Mouse (Mus musculus) olfactory bulb, adult 2 months (tissue): ENCODE data around the gene Vps11. TPM values are rescaled to one million over a fixed set of nuclear protein-coding genes. Genes with fewer than 3 reads are reported as not detected.

Source experiments
- H3K27ac ChIP-seq: fragments of 200-500 bp; 2 replicates; pipeline ENCODE4 v1.5.1; 2012; ENCODE audit warnings: low read depth, low read length; ENCODE audit not compliant: insufficient read depth
- H3K4me1 ChIP-seq: fragments of 200-500 bp; 2 replicates; pipeline ENCODE4 v1.6.1; 2012; ENCODE audit warnings: low read length; ENCODE audit not compliant: control insufficient read depth, insufficient read depth
- H3K4me3 ChIP-seq: fragments of 200-500 bp; 2 replicates; pipeline ENCODE4 v1.5.1; 2012; ENCODE audit warnings: mild to moderate bottlenecking, low read depth, low read length, moderate library complexity; ENCODE audit not compliant: insufficient read depth
- CTCF ChIP-seq: fragments of 200-500 bp; IDR thresholded peaks from 2 replicates; pipeline ENCODE4 v1.5.1; 2012; ENCODE audit warnings: low read depth, mild to moderate bottlenecking, low read length, moderate library complexity; ENCODE audit not compliant: insufficient read depth
- POLR2A ChIP-seq: fragments of 200-500 bp; IDR thresholded peaks from 2 replicates; pipeline ENCODE4 v1.6.1; 2012; ENCODE audit warnings: mild to moderate bottlenecking, low read depth, low read length, moderate library complexity; ENCODE audit not compliant: insufficient read depth
- WGBS: fragments of 180-500 bp; shearing (Covaris S2); methylation state at CpG from one replicate; pipeline ENCODE4 v1.1.7; 2018; 5-methylcytosine and 5-hydroxymethylcytosine counted together
- polyA plus RNA-seq: library from polyadenylated mRNA; stranded (reverse); fragments of >200 nt; gene quantifications from 2 replicates; pipeline ENCODE4 v1.2.4, GENCODE M21; 2012; ENCODE audit warnings: low replicate concordance; ENCODE audit not compliant: missing spikeins, insufficient read depth, insufficient read length

The Vps11 gene
- polyA plus RNA-seq, 1 experiment = not detected

DNA sequence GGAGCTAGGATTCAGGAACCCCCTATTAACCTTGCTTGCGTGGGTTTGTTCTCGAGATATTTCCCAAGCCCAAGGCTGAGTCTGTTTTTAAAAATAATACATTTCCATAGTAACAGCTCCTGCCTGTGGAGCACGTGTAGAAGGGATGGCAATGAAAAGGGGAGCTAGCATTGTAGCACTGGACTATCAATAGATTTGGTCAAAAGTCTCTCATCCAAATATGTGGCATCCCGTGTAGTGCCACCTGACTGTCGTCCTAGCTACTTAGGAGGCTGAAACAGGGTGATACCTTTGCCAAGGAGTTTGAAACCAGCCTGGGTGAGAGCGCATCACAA lies 40.7 kb downstream of the Vps11 start:
- Histone ChIP-seq H3K4me3 (peak overlapping the region; percentile 37), H3K4me1 (peaks cover 19% of the 10 kb centered on the region), H3K27ac (peak overlapping the region; percentile 99)
- TF ChIP-seq POLR2A (no peak), CTCF (no peak)
- WGBS = 6% methylated on average over 6 of the region's 6 CpGs

DNA sequence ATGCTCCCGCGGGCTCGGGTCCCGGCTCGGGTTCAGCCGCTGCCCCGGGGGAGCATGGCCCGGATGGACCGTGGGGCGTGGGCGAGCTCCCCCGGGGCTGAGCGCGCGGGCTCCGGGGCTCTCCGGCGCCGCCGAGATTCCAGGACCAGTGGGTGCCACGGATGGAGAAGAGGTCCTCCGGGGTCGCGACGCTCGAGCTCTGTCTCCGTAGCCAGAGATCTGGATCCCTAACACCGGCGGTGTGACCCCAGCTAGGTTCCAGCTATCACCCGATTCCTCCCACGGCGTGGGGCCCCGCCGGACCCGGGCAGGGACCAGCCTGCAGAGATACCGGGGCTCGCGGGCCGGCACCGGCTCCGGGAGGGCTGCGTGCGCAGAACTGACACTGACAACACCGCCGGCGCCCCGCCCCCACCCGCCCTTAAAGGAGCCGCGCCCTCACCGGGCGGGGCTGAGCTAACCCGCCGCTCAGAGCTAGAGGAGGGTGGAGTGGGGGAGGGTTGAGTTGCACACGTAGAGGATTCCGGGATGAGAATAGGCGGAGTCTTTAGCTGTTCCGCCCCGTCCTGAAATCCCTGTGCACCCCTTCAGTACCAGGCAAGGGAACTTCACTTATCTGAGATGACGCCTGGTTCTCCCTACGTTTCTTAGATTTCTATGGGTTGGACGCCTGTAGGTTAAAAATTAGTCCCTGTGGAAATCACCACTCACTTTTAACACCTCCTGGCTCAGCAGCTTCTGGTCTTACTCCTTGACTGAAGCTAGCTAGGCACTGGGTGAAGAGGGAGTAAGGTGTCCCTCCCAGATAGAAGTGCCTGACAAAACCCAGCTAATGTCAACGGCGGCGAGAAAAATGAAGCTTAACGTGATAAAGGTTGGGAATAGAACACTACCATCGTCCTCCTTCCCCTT lies 41.3 kb downstream of the Vps11 start, which contains the start of gene C2cd2l:
TSS of gene C2cd2l (minus strand) at position 399 of the 912 bp plus-strand sequence.
- Histone ChIP-seq H3K4me1 (peaks cover 22% of the 10 kb centered on the region), H3K4me3 (peak within 1 kb of the TSS; percentile 86), H3K27ac (peak within 1 kb of the TSS; percentile 99)
- TF ChIP-seq POLR2A = peak; percentile 79
- TF ChIP-seq CTCF = no peak
- under 1% methylated on average over 67 of the region's 67 CpGs for WGBS

DNA sequence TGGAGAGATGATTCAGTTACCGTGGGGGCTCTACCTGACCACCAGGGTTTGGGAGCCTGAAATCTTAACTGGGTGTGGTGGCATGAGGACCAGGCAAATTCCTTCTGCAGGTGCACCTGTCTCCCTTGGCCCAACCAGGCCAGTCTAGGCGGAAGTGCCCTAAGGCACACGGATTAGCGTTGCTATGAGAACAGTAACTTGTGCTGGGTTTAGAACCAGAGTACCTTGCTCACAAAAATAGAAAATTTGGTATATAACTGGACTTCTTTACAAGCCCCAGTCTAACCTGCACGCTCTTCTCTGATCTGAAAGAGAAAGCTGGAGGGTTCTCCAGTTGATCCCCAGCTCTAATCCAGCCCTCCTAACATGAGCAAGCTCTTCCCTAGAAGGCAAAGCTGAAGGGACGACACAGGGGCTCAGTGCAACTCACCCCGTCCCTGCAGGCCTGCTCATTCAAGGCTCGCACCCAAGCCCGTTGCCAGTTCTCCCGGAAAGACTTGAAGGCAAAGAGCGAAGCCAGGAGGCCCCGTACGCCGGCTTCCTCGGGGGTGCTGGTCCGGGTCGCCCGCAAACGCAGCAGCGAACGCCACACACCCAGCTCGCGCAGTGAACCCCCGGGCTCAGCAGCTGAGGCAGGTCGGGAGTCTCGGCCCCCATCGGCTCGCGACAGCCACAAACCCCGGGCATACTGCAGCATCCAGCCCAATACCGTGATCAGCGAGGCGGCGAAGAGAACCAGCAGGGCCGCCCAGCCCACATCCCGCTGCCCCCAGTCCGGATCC lies 42.2 kb downstream of the Vps11 start:
- Histone ChIP-seq H3K27ac (peak overlapping the region; percentile 13), H3K4me3 (peak overlapping the region; percentile 86), H3K4me1 (peaks cover 29% of the 10 kb centered on the region)
- WGBS = 2% methylated on average over 37 of the region's 37 CpGs
- no peak for TF ChIP-seq CTCF
- no peak for TF ChIP-seq POLR2A

DNA sequence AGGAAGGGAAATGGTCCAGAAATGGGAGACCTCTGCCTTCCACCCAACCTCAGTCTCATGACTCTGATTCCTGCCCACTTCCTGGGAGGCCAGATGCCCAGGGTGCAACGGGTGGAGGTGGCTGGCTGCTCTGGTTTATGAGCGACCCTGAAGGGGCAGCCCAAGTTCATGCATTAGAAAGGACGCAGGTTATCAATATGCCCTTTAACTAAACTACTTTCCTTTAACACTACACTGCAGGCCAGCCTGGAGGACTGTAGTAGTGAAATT lies 42.7 kb downstream of the Vps11 start:
- no peak overlapping the region for H3K27ac ChIP-seq
- H3K4me3 ChIP-seq = peak overlapping the region; percentile 86
- peaks cover 33% of the 10 kb centered on the region for H3K4me1 ChIP-seq
- WGBS = 17% methylated on average over 3 of the region's 3 CpGs
- TF ChIP-seq CTCF = no peak
- TF ChIP-seq POLR2A = no peak

DNA sequence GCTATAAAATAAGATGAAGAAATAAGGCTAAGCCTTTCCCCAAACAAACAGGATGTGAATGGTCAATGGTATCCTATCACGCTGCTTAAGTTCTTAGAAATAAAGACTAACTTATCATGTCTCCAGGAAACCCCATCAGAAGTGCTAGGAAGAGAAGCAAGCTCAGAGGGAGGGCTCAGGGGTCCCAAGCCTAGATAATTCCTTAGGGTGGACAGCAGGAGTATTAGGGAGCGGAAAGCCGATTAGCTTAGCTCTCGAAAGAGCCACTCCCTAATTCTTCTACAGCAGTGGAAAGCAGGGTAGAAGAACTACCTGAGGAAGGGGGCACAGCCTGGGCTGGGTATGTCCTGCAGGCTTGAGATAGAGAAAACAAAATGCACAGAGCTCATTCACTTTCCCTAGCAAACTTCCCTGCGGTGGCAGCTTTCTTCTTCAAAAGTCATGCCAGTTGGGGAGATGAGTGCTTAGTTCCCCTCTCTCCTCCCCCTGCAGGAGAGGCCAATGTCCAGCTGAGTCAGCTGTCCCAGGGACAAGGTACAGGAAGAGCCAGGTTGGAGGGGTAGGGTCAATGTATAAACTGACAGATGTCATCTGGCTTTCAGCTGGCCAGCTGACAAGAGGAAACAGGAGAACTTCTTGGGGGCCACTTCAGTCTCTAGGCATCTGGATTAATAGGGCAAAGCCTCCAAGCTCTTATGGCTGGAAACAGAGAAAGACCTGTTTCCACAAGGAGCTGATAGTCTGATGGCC lies 43.2 kb downstream of the Vps11 start:
- H3K4me1 ChIP-seq = peaks cover 38% of the 10 kb centered on the region
- peak overlapping the region; percentile 86 for H3K4me3 ChIP-seq
- TF ChIP-seq POLR2A = no peak
- TF ChIP-seq CTCF = no peak
- H3K27ac ChIP-seq = no peak overlapping the region
- WGBS = 28% methylated on average over 5 of the region's 5 CpGs

DNA sequence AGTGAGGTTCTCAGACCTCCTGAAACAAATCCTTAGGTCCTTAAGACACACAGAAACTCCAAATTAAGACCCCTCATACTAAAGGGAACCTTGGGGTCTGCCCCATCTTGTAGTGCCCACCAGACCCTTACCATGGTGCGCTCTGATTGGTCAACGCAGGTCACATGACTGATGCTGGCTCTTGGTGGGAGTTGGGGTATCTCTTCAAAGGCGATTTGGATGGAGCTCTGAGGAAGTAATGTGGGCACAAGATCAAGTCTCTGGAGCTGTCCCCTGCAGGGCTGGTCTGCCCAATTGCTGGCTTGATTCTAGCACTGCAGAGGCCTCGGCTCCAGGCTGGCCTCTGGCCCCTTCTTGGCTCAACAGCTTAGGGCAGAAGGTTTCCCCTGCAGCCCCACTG lies 44.0 kb downstream of the Vps11 start:
- H3K4me1 ChIP-seq = peaks cover 38% of the 10 kb centered on the region
- 53% methylated on average over 4 of the region's 4 CpGs for WGBS
- no peak overlapping the region for H3K27ac ChIP-seq
- H3K4me3 ChIP-seq = peak overlapping the region; percentile 25
- TF ChIP-seq CTCF (no peak), POLR2A (no peak)

DNA sequence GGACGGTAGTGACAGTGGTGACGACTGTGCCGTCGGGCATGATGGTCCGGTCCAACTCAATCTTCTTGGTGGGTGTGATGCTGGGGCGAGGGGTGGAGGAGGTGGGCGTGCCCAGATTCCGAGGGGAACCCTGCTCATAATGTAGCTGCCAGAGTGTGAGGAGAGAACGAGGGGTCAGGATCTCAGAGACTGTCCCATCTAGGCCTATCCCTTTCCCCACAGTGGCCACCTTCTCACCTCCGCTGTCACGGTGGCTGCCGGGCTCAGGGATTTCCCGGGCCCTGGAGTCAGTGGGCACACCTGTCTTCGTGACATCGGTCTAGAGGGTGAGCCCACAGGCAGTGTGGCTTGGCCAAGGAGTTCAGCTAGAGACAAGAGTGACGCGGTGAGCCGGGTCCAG lies 46.6 kb downstream of the Vps11 start:
- H3K4me1 ChIP-seq = peaks cover 49% of the 10 kb centered on the region
- no peak overlapping the region for H3K4me3 ChIP-seq
- no peak overlapping the region for H3K27ac ChIP-seq
- WGBS = 91% methylated on average over 18 of the region's 18 CpGs
- TF ChIP-seq CTCF (no peak), POLR2A (no peak)

DNA sequence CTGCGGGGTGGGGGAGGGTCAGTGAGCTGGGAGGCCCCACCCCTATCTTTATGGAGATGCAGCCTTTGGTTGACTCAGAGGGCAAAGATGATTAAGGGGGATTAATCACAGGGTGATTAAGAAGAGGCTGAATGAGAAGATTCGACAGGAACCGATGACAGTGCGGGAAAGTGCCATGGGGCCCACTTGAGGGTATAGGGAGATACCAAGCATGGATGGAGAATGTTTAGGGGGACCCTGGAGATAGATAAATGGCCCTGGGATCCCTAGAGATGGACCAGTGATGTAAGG lies 47.3 kb downstream of the Vps11 start:
- Histone ChIP-seq H3K4me1 (peaks cover 49% of the 10 kb centered on the region), H3K27ac (peak overlapping the region; percentile 46), H3K4me3 (no peak overlapping the region)
- no peak for TF ChIP-seq POLR2A
- TF ChIP-seq CTCF = no peak
- WGBS = 29% methylated on average over 4 of the region's 4 CpGs

DNA sequence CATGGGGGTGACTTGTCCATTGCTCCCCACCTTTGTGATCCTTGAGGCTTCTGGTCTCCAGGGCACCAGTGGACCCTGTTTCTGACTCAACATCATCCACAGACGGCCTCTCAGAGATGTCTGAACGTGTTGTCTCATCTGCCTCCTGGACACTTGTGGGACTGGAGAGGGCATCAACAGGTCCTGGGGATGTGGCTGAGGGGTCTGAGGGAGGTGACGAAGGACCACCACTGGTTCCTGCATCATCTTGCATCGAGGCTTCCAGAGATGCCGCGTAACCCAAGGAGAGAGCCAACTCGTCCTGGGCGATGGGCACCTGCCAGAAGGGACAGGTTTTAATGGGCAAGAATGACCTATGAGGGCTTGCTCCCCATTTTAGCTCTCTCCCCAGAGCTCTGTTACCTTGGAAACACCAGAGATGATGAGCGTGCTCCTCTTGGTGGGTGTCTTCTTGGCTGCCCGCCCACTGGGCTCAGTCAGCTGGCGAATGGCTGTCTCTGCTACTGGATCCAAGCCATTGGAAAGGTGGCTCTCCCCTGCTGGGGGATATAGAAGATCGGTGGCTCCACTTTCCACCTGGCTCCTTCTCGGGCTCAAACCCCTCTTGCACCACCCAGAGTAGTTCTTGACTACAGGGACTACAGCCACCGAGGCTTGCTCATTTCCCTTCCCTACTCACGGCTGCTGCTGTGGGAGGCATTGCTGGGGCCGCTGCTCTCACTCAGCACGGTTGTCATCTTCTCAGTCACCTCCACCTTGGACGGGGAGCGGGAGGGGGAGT lies 47.8 kb downstream of the Vps11 start:
- WGBS = 48% methylated on average over 19 of the region's 19 CpGs
- Histone ChIP-seq H3K27ac (peak overlapping the region; percentile 67), H3K4me1 (peaks cover 48% of the 10 kb centered on the region), H3K4me3 (no peak overlapping the region)
- TF ChIP-seq POLR2A (no peak), CTCF (no peak)
